Mouse (Mus musculus): ENCODE results near the gene Med24.

DNA sequence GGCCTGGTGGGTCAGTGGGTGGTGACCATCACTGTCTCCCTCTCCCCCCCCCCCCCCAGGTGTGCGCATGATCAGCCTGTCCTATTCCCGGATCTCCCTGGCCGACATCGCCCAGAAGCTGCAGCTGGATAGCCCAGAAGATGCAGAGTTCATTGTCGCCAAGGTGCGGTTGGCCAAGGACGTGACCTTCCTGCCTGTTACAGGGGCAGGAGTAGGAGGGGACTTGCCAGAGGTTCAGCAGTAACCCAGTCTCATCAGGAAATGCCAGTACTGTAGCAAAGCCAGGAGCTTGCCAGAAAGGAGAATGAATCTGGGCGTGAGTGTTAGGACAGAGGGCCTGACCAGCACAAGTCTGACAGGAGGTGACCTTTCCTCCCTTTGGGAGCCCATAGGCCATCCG is 35.5 kb downstream of the Med24 start:
- TF ChIP-seq TAL1 (IDR thresholded peaks at IDR 0.05; ENCODE audit: low read length), result no peak
- TF ChIP-seq GATA1 (IDR thresholded peaks at IDR 0.05; ENCODE audit: low read length), result no peak

Measured in erythroblast, embryonic 14.5 days (primary cell).